Mouse (Mus musculus) lung, embryonic 16.5 days (tissue): ENCODE results near the gene Bpi. TPM values are rescaled to one million over a fixed set of nuclear protein-coding genes. Genes with fewer than 3 reads are reported as not detected.

Experiments used
- ATAC-seq: fragments of 200-750 bp; cut with Nextera tagmentation; 2 replicates; pipeline ENCODE4 v1.8.0; 2017; ENCODE audit warnings: low read depth, mild to moderate bottlenecking, moderate library complexity
- H3K27ac ChIP-seq: fragments of 300-500 bp; sonication (generic); 2 replicates; pipeline ENCODE4 v1.5.1; 2014; ENCODE audit warnings: mild to moderate bottlenecking, control low read depth, low read length
- H3K27me3 ChIP-seq: fragments of 300-500 bp; sonication (generic); 2 replicates; pipeline ENCODE4 v1.6.1; 2014; ENCODE audit warnings: low read depth, low read length, mixed read lengths; ENCODE audit not compliant: control insufficient read depth, insufficient read depth
- H3K36me3 ChIP-seq: fragments of 300-500 bp; sonication (generic); 2 replicates; pipeline ENCODE4 v1.6.1; 2014; ENCODE audit warnings: low read length; ENCODE audit not compliant: control insufficient read depth, insufficient read depth
- H3K4me1 ChIP-seq: fragments of 300-500 bp; sonication (generic); replicated peaks from 2 replicates; pipeline ENCODE4 v1.6.1; 2014; ENCODE audit warnings: low read length, mixed read lengths; ENCODE audit not compliant: control insufficient read depth, insufficient read depth
- H3K4me2 ChIP-seq: fragments of 300-500 bp; sonication (generic); 2 replicates; pipeline ENCODE4 v1.6.1; 2014; ENCODE audit warnings: low read depth, low read length, control low read depth
- H3K4me3 ChIP-seq: fragments of 300-500 bp; sonication (generic); 2 replicates; pipeline ENCODE4 v1.5.1; 2014; ENCODE audit warnings: mild to moderate bottlenecking, low read length, control low read depth
- H3K9ac ChIP-seq: fragments of 300-500 bp; sonication (generic); 2 replicates; pipeline ENCODE4 v1.6.1; 2014; ENCODE audit warnings: low read length, control low read depth
- H3K9me3 ChIP-seq: fragments of 300-500 bp; sonication (generic); 2 replicates; pipeline ENCODE4 v1.6.1; 2016; ENCODE audit warnings: low read length; ENCODE audit not compliant: control insufficient read depth
- whole genome bisulfite sequencing: fragments of 180-500 bp; shearing (Covaris S2); extraction: QIAGEN DNeasy Blood & Tissue Kit; methylation state at CpG from one replicate; pipeline ENCODE4 v1.1.7; 2014; 5-methylcytosine and 5-hydroxymethylcytosine counted together
- polyA plus RNA-seq: library from polyadenylated mRNA; unstranded; fragments of >200 nt; fragmentation: Nextera tagmentation; extraction: Ambion mirVana; gene quantifications from 2 replicates; pipeline ENCODE4 v1.2.1, GENCODE M21; 2015

Bpi gene
- polyA plus RNA-seq, 1 experiment from 2014 or later = not detected

DNA sequence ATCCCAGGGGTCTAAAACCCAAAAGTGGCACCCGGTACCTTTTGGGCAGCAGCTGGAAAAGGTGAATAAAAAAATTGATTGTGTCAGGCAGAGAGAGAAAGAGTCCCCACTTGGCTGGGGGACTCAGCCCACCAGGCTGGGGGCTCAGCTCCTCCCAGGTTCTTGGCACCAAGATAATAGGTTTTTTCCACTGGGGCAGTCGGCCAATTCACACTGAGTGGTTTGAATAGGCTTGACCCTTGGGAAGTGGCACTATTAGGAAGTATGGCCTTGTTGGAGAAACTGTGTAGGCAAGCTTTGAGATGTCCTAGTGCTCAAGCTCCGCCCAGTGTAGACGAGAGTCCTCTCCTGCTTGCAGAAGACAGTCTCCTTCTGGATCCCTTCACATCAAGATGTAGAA, 41.8 kb downstream of the Bpi start:
- H3K27me3 ChIP-seq = no peaks in the 10 kb centered on the region
- 0 out of 2 replicates have a peak, but pooled peaks cover 2% of the 10 kb centered on the region for H3K9me3 ChIP-seq
- no peak overlapping the region for H3K4me3 ChIP-seq
- H3K4me1 ChIP-seq = no peaks in the 10 kb centered on the region
- no peaks in the 10 kb centered on the region for H3K36me3 ChIP-seq
- H3K27ac ChIP-seq = no peak overlapping the region
- 70% methylated on average over 4 of the region's 4 CpGs for WGBS
- H3K4me2 ChIP-seq = no peak overlapping the region
- 0 out of 2 replicates have a peak, but pooled peaks have one; percentile 32 for ATAC-seq
- H3K9ac ChIP-seq = no peak overlapping the region

DNA sequence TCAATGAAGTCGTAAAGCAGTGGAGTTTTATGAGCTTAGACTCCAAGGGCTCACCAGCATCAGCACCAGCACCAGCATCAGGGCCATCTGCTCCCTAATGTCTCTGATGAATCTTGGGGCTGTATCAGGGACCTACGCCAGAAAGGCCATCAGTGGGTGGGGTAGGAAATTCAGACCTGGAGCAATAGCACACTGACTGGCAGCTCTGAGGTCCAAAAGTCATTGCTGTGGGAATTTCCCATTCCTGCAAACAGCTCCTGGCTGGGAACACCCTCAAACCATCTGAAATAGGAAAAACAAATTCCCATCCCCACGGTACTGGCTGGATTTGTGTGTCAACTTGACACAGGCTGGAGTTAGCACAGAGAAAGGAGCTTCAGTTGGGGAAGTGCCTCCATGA, 44.9 kb downstream of the Bpi start:
- ATAC-seq = no peak
- Histone ChIP-seq H3K4me1 (peaks cover 15% of the 10 kb centered on the region), H3K9me3 (0 out of 2 replicates have a peak, but pooled peaks cover 2% of the 10 kb centered on the region), H3K9ac (no peak overlapping the region), H3K4me2 (no peak overlapping the region), H3K36me3 (no peaks in the 10 kb centered on the region), H3K27ac (no peak overlapping the region), H3K4me3 (no peak overlapping the region), H3K27me3 (no peaks in the 10 kb centered on the region)
- WGBS = 78% methylated on average over 3 of the region's 3 CpGs

DNA sequence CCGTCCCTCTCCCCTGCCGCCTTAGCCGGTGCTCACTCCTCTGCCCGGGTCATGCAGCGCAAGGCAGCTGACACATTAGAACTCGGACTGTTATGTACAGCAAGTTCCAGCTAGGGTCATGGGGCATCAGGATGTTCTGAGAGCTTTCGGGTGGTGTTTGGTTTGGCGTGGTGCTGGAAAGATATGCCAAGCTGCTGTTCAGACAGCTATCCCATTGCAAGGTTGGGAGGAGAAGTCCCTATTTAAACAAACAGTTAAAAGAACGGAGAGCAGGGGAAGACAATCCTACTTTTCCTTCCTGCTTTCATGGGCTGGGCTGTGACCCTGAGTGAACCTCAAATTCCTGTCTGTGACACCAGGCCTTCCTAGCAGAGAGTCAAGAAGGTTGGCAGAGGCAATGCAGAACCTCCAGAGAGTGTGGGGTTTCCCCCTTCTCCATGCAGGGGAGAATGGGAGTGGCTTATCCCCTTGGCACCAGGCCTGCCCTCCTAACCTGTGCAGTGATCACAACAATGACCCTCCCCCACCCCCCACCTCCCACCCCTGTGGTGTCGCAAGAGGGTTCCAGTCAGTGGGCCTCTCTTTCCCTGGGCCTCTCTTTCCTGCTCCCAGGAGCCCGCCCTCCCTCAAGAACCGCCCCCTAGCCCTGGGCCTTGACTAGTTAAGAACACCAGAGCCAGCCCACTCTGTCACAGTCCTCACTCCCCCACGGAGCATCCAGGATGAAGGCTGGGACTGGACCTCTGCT, 48.2 kb downstream of the Bpi start, which contains the start of gene Lbp:
Lbp (plus strand) TSS at position 546 of the 748 bp plus-strand sequence.
- Histone ChIP-seq H3K9ac (peak within 1 kb of the TSS; percentile 57), H3K36me3 (no peaks in the 10 kb centered on the region), H3K4me2 (peak within 1 kb of the TSS; percentile 39), H3K9me3 (0 out of 2 replicates have a peak, but pooled peaks cover 2% of the 10 kb centered on the region), H3K4me3 (peak within 1 kb of the TSS; percentile 31), H3K27ac (peak within 1 kb of the TSS; percentile 85), H3K27me3 (no peaks in the 10 kb centered on the region), H3K4me1 (peaks cover 15% of the 10 kb centered on the region)
- WGBS = 19% methylated on average over 13 of the region's 13 CpGs
- peak; percentile 89 for ATAC-seq

DNA sequence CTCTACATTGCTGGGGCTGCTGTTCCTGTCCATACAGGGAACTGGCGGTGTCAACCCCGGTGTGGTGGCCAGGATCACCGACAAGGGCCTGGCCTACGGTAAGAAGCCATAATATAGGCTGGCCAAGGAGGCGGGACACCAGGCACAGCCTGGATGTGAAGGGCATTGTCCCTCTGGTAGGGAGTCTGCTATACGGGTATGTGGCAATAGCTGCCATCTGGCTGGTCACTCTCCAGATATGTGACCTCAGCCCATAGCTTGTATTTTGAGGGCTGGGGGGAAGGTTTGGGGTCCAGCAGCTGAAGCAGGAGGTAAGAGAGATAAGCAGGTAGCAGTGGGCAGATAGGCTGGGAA, 48.8 kb downstream of the Bpi start:
- Histone ChIP-seq H3K4me3 (peak overlapping the region; percentile 31), H3K27ac (peak overlapping the region; percentile 85), H3K4me2 (peak overlapping the region; percentile 32), H3K4me1 (peaks cover 15% of the 10 kb centered on the region), H3K27me3 (no peaks in the 10 kb centered on the region), H3K9me3 (0 out of 2 replicates have a peak, but pooled peaks cover 2% of the 10 kb centered on the region), H3K36me3 (no peaks in the 10 kb centered on the region), H3K9ac (peak overlapping the region; percentile 57)
- WGBS = 33% methylated on average over 6 of the region's 6 CpGs
- ATAC-seq = no peak; the same call in 1 of the 2 replicates

DNA sequence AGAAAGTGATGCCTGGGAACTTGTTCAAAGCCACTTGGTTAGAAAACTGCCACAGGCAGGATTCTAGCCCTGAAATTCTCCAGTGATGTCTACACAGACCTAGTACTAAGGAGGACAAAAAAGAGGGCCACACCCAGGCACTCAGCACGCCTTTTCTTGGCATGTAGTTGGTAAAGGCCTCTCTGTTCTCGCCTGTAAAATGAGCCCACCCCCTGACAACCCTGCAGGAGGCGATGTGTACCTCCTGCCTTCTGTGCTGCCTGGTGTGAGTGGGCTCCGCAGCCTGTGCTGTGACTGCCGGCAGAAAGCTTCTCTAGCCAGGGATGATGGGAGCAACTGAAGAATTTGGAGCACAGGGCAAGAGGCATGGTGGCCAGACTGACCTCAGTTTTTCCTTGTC, 50.4 kb downstream of the Bpi start:
- H3K4me2 ChIP-seq = no peak overlapping the region
- H3K36me3 ChIP-seq = no peaks in the 10 kb centered on the region
- no peak overlapping the region for H3K9ac ChIP-seq
- H3K4me1 ChIP-seq = peaks cover 15% of the 10 kb centered on the region
- H3K27me3 ChIP-seq = no peaks in the 10 kb centered on the region
- no peak overlapping the region for H3K4me3 ChIP-seq
- no peak overlapping the region for H3K27ac ChIP-seq
- 0 out of 2 replicates have a peak, but pooled peaks cover 2% of the 10 kb centered on the region for H3K9me3 ChIP-seq
- 57% methylated on average over 5 of the region's 5 CpGs for WGBS
- ATAC-seq = peak; percentile 25; the same call in 1 of the 2 replicates

DNA sequence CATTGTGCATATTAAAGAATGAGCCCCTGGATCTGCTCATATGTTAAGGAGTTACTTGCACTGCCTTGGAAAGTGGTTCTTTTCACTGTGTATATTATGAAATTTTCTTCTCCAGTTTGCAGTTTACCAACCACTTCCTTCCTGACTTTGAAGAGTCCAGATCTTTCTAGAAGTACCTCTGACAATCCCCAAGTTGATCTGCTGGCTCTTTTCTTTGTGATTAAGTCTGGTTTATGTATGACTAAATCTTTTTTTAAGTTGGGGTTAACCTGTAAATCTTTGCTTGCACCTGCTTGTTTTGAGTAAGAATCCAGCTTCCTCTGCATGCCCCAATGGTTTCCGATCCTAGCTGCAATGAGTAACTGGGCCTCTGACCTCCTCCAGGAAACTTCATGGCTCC, 55.2 kb downstream of the Bpi start:
- 63% methylated on average over 1 of the region's 1 CpGs for WGBS
- Histone ChIP-seq H3K9ac (no peak overlapping the region), H3K9me3 (no peaks in the 10 kb centered on the region), H3K27me3 (no peaks in the 10 kb centered on the region), H3K36me3 (no peaks in the 10 kb centered on the region), H3K4me2 (no peak overlapping the region), H3K27ac (no peak overlapping the region), H3K4me3 (no peak overlapping the region), H3K4me1 (no peaks in the 10 kb centered on the region)
- no peak for ATAC-seq

DNA sequence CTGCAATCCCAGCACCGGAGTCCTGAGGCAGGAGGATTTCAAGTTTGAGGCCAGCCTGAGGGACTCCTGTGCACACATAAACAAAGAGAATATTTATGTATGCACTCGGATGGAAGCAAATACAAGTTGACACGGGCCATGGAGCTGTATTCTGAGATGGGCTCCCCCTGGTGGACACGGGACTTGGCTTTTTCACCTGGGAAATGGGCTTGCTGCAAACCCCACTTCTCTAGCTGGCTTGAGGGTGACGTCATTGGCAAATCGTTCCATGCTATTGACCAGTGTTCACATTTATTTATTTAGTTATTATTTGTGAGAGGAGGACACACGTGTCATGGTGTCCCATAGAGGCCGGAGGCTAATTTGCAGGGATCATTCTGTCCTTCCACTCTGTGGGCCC, 58.5 kb downstream of the Bpi start:
- Histone ChIP-seq H3K9ac (no peak overlapping the region), H3K9me3 (no peaks in the 10 kb centered on the region), H3K4me2 (no peak overlapping the region), H3K36me3 (no peaks in the 10 kb centered on the region), H3K27ac (no peak overlapping the region), H3K4me1 (no peaks in the 10 kb centered on the region), H3K4me3 (no peak overlapping the region), H3K27me3 (no peaks in the 10 kb centered on the region)
- no peak for ATAC-seq
- WGBS = 66% methylated on average over 8 of the region's 8 CpGs

DNA sequence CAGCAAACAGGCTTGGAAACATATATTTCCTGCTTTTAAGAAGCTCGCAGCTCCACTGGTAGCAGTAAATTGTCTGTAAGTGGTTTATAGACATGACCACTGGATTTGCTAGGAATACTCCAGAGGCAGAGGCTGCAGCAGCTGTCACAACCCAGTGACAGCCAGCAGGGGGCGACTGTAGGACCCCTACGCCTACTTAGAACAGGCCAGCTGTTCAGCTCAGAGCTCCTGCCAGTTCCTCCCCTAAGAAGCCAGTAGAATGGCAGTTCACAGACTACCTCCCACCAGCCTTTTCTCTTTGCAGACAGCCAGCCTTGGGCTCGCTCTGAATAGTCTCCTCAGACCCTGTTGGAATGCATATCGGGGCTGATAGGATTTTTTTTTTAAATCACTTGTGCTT, 59.1 kb downstream of the Bpi start:
- Histone ChIP-seq H3K9me3 (no peaks in the 10 kb centered on the region), H3K4me3 (no peak overlapping the region), H3K27ac (no peak overlapping the region), H3K4me1 (no peaks in the 10 kb centered on the region), H3K4me2 (no peak overlapping the region), H3K9ac (no peak overlapping the region), H3K36me3 (no peaks in the 10 kb centered on the region), H3K27me3 (no peaks in the 10 kb centered on the region)
- ATAC-seq = peak; percentile 73
- WGBS = 17% methylated on average over 5 of the region's 5 CpGs

DNA sequence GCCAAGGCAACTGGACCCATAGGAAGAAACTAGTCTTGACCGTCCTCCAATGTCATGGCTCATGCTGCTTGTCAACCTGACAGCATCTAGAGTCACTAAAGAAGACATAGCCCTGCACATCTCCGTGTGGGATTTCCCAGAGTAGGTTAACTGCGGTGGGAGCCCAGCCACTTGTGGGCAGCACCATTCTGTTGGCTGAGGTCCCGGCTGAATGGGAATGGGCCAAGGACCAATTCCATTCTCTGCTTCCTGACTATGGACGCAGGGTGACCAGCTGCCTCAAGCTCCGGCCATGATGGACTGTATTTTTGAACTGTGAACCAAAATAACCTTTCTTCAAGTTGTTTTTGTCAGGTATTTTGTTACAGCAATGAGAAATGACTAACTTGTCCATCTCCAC, 63.7 kb downstream of the Bpi start:
- no peaks in the 10 kb centered on the region for H3K27me3 ChIP-seq
- no peak overlapping the region for H3K4me3 ChIP-seq
- H3K9me3 ChIP-seq = no peaks in the 10 kb centered on the region
- 80% methylated on average over 6 of the region's 6 CpGs for WGBS
- no peak overlapping the region for H3K4me2 ChIP-seq
- no peaks in the 10 kb centered on the region for H3K4me1 ChIP-seq
- ATAC-seq = no peak
- no peak overlapping the region for H3K27ac ChIP-seq
- no peak overlapping the region for H3K9ac ChIP-seq
- H3K36me3 ChIP-seq = no peaks in the 10 kb centered on the region
